Mouse (Mus musculus): ENCODE results near the gene Cep112. TPM values are rescaled to one million over a fixed set of nuclear protein-coding genes. Genes with fewer than 3 reads are reported as not detected.

Cep112 gene
- 1.4 and 1.6 TPM in 2 replicates for total RNA-seq (2023)

GRCm38 (mm10) chr11:108424889-108425591 is at the start of gene Cep112:
Gene Cep112, plus strand, starts transcription at chr11:108425192.

Other genes starting within 250 kb of the Cep112 start
- gene Apoh, start 81.8 kb upstream of the Cep112 start, total RNA-seq (2023): not detected in 2 replicates
- 2.2 and 2.7 TPM in 2 replicates for gene Prkca, start 81.3 kb upstream of the Cep112 start, total RNA-seq (2023)